Mouse (Mus musculus) kidney, postnatal 14 days (tissue): ENCODE results near the gene Maml2.
A peak's percentile ranks its signal among the peaks of the same experiment; 100 is the strongest.

Source experiments
- DNase-seq: peaks from one replicate; pipeline ENCODE4 v3.0.0; 2022; ENCODE audit warnings: mixed read lengths

The Maml2 gene

GRCm38 (mm10) chr9:13577150-13577549 lies 279.4 kb downstream of the Maml2 start:
- no peak for DNase-seq

DNA sequence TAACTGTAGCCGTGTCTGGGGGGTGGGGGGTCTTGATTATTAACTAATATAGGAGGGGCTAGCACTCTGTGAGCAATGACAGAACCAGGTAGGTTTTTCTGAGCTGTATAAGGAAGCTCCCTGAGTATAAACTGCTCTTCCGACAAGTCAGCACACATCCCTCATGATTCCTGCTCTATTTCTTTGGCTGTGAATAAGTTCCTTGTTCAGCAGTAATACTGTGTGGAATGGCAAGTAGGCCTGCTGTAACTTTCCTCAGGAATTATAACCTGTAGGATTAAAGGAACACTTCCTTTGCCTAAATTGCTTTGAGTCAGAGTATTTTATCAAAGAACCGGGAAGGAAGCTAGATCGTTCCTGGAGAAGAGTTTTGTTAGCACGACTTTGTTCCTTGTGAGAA lies 283.4 kb downstream of the Maml2 start:
- DNase-seq, result no peak

- no peak for DNase-seq
These were observed 286.2 kb downstream of the Maml2 start for GRCm38 (mm10) chr9:13583952-13584351.

- DNase-seq, result no peak
These were observed 286.7 kb downstream of the Maml2 start for GRCm38 (mm10) chr9:13584435-13584834.

GRCm38 (mm10) chr9:13587085-13587933 lies 289.6 kb downstream of the Maml2 start:
- DNase-seq, result peak; percentile 32

GRCm38 (mm10) chr9:13588786-13589185 lies 291.0 kb downstream of the Maml2 start:
- no peak for DNase-seq

- DNase-seq, result no peak
These were observed 294.9 kb downstream of the Maml2 start for GRCm38 (mm10) chr9:13592701-13593100.

DNA sequence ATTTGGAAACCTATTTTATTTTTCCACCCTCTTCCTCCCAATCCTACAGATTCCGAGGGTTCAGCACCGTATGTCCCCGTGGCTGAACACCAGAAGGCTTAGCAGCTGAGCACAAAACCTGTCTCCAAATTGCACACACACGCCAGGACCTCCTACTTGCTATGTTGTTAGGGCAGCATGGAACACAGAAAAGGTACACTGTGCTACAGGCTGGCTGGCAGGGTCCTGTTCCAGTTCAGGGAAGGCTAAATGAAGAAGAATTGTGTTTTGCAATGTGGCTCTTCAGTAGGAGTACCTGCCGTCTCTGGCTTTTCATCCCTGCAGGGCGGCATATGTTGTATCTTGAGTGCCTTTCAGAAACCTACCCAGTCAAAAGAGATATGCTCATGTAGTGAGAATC lies 300.0 kb downstream of the Maml2 start:
- DNase-seq, result no peak

- no peak for DNase-seq
These were observed 301.0 kb downstream of the Maml2 start for GRCm38 (mm10) chr9:13598596-13599333.

DNA sequence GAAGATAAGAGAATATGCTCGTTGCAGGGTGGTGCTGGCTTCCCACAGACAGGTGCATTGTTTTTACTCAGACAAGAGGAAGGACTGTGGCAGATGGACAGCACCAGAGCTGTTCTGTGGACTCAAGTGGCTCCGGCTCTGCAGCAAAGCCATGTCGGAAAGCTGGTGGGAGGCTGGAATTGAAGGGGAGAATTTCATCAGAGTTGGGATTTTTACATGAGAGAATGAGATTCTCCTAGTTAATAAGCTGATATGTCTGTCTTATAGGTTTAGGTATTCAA lies 301.5 kb downstream of the Maml2 start:
- DNase-seq, result no peak

DNA sequence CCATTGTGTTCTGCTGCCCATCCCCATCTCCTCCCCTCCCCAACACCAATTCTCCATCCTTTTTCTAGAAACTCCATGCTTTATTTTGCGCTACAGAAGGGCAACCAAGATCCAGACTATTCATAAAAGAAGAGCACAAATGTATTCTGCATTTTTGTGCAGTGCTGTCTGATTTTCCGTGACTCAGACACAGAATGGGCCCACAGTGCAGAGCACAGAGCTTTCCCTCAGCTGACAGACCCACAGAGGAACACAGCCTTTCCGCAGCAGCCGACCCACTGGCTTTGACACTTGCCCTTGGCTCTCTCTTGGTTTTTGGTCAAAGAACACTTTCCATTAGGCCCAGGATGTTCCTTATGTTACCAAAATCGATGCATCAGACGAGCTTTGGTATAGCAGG lies 302.0 kb downstream of the Maml2 start:
- DNase-seq, result no peak

- DNase-seq, result no peak
These were observed 304.0 kb downstream of the Maml2 start for GRCm38 (mm10) chr9:13601729-13602128.

- no peak for DNase-seq
These were observed 305.9 kb downstream of the Maml2 start for GRCm38 (mm10) chr9:13603533-13604143.

GRCm38 (mm10) chr9:13607609-13608185 lies 309.9 kb downstream of the Maml2 start:
- DNase-seq, result no peak

DNA sequence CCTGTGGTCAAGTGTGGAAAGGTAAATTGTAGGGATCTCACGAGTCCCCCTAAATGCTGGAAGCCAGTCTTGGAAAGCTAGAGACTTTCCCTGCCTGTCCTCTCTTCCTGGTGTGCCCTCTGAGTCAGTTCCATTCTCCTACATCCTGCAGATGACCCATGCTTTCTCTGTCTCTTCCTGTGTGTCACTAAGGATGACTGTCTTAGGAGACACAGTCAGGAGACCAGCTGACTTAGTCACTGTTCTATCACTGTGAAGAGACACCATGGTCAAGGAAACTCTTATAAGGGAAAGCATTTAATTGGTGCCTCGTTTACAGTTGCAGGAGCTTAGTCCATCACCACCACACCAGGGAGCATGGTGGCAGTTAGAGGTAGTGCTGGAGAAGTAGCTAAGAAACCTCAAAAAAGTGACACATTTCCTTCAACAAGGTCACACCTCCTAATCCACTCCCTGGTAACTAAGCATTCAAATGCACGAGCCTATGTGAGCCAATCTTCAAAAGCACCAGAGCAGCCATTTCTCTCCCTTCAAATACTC lies 310.8 kb downstream of the Maml2 start:
- DNase-seq, result no peak

- peak; percentile 68 for DNase-seq
These were observed 313.8 kb downstream of the Maml2 start for GRCm38 (mm10) chr9:13611561-13611960.

DNA sequence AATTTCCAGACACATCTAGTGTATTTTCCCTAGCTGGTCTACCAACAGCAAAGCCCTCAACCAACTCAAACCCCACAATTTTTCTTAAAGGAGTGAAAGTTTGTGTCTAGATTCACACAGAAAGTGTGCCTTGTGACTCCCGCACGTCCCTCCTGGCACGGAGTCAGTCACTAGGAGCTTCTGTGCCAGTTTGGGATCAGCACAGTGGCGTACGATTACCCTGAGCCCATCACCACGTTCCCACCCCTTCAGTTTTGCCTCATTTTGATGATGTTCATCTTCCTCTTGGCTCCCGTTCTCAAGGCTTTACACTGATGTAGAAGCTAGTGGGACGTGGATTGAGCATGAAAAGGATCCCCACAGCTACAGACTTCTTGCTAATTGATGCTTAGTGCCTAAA lies 314.6 kb downstream of the Maml2 start:
- no peak for DNase-seq

DNA sequence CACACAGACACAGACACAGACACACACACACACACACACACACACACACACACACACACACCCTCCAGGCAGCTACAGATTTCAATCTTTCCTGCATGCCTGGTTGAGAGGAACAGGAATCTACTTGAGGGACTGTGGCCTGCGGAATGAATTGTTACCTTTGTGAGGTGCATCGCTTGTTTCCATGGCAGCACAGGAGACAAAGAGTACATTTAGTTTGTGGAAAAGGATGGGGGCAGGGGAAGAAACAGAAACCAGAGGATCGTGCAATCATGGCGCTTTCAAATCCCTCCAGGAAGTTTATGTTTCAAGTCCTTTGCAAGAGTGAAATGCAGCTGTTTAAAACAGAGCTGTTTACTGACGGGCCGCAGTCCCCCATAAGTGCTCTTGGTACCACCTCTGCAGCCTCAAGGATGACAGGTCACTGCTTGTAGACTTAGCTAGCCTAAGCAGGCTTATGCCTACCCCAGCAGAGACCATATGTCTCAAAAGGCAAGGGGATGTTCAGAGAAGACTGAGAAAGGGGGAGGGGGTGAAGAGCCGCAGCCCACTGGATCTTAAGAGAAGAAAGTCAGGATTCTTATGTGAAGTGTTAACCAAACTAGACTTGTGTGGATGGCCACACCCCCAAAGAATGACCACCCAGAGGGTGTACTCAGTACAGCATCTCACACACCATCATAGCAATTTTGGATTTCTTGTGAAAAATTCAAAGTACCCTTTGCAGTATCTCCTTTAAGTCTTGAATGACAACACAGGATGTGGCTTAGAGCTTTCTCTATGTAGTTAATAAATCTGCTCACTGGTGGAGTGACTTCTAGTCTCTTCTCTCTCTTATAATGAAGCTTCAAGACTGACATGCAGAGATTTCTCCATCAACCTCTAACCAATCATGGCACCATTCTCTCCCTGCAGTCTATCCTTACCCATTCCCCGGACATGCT lies 315.8 kb downstream of the Maml2 start:
- no peak for DNase-seq

DNA sequence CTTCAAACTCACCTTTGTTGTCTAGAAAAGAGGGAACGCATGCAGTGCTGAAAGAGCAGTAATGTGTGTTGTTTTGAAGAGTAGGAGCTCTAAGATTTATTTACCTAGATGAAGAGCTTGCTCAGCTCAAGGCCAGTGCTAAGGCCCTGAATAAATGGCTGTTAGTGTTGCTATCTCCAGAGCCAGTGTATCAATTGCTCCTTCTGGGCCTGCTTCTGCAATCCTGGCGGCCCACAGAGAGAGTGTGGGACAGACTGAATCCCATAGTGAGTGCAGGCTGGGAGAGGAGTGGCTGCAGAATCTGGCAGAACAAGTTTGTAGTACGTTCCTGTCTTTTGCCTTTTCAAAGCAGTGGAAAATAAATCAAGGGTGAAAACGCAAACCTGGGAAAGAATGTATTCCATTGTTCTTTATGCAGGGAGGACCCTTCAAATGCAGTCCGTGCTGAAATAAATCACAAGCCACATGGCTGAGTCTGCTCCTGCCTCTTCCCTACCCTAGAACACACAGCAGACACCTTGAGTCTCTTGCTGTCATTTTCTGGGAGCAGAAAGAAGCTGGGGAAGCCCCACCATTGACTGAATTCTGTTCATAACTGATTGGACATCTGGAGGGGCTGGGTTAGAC lies 318.7 kb downstream of the Maml2 start:
- DNase-seq, result no peak

DNA sequence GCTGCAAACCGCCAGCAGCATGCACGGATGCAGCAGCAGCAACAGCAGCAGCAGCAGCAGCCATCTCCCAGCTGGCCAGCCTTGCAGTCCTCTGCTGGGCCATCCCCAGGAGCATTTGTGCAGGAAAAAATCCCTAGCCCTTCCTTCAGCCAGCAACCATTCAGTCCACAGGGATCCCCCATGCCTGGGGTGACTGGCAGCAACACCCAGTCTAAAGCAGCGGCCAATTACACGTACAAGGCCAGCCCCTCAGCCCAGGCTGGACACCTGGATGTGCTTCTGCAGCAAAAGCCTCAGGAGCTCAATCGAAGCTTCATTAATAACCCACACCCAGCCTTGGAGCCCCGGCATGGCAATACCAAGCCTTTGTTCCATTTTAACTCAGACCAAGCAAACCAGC lies 323.0 kb downstream of the Maml2 start:
- no peak for DNase-seq

DNA sequence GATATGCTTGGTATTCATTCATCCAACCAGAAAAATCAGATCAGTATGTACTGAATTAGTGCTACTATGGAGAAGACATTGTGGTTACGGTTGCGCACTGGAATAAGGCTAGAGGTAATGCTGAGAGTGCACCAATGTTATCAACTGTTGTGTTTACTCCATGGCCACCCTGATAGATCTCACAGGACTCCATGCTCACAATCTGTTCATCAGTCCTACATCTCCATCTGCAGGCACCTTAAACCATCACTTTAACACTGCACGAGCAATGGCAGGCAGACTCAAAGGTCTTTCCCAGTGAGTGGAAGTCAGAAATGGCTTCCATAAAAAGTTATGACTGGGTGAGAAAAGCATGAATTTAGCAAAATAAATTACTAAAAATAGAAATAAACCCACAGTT lies 324.2 kb downstream of the Maml2 start:
- no peak for DNase-seq

DNA sequence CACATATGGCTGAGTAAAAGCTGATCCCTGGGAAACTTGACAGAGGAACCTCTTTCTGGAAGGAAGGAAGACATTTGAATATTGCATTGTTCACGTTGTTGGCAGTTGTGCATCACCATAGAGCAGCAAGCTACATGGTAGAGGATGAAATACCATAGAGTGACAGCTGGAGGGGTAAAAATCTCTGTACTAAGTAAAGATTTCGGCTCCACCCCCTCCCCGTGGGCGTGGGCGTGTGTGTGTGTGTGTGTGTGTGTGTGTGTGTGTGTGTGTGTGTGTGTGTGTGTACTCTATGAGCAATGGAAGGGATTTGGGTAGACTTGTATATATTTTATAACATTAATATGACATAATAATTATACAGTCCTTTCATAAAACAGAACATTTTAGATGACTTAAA lies 324.7 kb downstream of the Maml2 start:
- no peak for DNase-seq
